Mouse (Mus musculus): ENCODE measurements at regions not wholly inside any gene's neighbourhood (a gene's known extent, or its start where the extent isn't known, plus 50 kb on each side); places are given as distances from the start of the nearest gene placed in this dataset.

DNA sequence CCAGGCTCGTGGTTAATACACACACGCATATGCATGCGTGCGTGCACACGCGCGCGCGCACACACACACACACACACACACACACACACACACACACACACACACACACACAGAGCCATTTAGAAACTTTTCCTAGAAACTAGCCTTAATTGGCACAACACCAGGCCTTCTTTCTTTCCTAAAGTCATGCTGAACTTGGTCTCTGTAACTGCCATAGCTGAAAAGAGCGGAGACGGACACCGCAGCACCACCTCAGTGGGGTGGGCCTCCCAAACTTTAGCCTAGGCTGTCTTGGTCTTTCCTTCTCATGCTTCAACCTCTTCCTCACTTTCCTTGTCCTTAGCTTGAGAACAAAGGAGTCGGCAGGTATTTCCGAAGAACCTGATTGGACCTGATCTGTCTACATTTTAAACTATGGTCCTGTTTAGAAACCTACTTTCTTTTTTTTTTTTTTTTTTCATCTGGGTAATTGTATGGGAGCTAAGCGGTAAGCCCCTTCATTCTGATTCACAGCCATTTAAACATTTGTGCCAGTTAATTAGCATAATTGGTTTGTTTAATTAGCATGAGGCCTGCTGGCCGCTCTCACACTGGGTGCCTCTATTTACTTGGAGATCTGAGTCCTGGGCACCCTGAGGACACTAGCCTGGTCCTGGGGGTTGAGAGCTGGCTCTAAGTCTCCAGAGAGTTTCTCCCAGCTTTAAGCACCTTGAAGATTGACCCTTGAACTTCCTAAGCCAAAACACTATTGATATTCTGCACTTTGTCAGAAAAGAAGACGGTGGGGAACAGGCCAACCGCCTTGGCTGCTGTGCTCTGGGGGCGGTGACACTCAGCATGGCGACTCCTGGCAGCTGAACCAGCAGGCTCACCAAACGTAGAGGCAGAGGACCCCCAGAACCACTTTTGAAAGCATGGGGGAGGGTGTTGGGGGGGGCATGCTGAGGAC, 269.7 kb upstream of the Irx3 start:
- DNase-seq (ENCODE audit: low read depth, low spot score) = no peak

- DNase-seq (ENCODE audit: low read depth, low spot score) = no peak
Observed at GRCm38 (mm10) chr8:92070704-92071103, 268.8 kb upstream of the Irx3 start.

DNA sequence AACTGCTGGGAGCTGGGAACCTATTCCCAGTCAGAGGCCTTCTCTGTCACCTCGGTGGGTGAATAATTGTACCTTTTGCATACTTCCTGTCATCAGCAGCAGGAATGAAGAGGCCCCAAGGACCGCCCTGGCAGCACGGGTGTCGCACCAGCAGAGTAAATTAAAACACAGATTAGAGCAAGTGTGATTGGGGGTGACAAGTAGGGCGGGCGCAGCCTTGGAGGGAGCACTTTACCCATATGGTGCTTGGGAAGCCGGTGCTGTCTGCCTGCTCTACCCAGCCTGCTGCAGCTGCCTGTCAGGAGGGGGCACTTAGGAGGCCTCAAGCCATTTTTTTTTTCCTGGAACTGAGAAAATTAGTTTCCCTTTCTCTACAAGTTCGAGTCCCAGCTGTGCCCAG, 264.6 kb upstream of the Irx3 start:
- no peak for DNase-seq (ENCODE audit: low read depth, low spot score)

- peak; percentile 35 for DNase-seq (ENCODE audit: low read depth, low spot score)
Observed at GRCm38 (mm10) chr8:92065554-92066239, 263.8 kb upstream of the Irx3 start.

DNA sequence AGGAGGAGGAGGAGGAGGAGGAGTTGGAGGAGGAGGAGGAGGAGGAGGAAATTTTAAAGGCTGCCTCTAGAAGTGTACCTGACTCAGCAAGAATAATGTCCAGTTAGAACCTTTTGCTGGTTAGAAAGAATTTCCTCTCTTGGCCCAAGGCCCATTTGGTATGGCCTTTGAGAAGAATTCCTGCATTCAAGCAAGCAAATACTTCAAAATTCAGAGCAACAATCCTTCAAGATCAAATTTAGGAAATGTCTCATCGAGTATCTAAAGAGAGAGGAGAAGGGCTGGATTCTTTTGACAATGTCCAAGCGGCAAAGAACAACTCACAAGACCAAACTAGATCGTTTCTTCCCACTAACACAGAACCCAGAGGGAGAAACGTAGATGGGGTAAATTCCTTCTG, 263.1 kb upstream of the Irx3 start:
- DNase-seq (ENCODE audit: low read depth, low spot score) = no peak

GRCm38 (mm10) chr8:92064175-92064821, 262.4 kb upstream of the Irx3 start:
- no peak for DNase-seq (ENCODE audit: low read depth, low spot score)

DNA sequence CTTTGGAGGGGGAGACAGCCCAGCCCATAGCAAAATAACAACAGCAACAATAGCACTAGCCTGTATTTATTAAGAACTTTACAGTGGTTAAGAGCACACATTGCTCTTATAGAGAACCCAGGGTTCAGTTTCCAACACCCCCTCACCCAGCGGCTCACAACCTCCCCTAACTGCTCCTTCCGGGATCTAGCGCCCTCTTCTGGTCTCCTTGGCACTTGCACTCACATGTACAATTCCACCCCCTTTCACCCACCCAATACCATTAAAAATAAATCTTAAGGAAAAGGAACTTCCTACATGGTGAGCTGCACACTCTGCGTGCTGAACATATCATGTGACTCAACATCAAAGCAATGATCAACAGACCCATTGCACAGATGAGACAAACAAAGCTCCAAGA, 261.5 kb upstream of the Irx3 start:
- no peak for DNase-seq (ENCODE audit: low read depth, low spot score)

DNA sequence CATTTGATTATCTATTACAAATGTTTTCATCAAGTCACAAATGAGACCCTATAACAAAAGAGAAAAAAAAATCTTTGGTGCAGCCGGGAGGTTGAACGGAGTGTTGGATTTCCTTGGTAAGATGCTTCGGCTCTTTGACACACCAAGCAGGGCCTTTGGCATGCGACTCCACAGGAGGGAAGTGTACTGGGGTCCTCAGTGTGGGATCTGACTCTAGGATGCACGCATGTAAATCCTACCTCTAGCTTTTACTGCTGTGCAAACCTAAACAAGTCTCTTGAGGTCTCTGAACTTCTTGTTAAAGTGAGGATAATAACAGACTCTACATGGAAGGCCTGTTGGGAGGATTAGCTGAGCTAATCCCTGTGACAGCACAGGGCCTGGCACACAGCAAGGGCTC, 257.6 kb upstream of the Irx3 start:
- no peak for DNase-seq (ENCODE audit: low read depth, low spot score)

DNA sequence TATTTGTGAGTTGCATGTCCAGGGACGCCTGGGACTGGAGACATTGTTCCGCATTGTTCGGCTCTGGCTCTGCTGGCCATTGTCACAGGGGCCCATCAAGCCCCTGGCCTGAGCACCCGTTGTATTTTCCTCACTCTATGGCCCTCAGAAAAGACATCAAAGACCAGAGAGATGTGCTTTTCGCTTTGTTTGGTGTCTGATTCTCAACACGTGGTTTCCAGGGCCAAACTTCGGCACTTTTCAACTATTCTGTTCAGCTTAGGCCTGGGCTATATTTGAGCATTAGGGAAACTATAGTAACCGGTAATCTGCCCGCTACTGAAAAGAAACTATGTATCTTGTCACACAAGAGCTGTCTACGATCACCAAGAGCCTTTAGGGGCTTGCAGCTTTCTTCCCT, 257.1 kb upstream of the Irx3 start:
- DNase-seq (ENCODE audit: low read depth, low spot score) = no peak

DNA sequence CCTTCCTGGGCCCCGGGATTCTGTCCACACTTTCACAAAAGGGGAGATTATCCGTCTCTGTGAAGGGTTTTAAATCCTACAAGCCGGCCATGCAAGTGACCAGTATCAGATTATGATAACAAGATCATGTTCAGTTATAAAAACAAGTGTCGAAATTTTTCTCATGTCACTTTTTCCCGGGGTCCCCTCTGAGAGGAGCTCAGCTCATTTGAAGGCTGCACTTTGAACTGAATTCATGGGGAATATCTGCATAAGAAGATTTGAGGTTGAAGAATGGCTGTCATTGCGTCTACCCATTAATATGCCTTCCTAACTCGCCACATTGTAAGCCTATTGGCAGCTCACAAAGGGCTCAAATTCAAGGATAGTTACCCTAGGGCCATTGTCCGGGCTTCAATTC, 256.0 kb upstream of the Irx3 start:
- DNase-seq (ENCODE audit: low read depth, low spot score) = no peak

DNA sequence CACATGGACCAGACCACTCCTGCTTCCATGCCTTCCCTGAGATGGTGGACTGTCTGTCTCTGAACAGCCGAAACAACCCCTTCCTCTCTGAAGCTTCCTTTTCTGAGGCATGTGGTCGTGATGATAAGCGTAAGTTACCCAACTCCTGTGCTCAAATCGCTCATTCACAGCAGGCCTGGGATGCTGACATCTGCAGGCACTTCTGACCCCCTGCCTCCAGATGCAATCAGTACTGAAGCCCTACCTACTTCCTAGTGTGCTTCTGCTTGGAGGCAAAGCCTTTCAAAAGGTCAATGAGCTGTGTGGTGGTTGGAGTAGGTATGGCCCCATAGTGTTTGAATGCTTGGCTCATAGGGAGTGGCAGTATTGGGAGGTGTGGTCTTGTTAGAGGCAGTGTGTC, 253.7 kb upstream of the Irx3 start:
- DNase-seq (ENCODE audit: low read depth, low spot score) = no peak

DNA sequence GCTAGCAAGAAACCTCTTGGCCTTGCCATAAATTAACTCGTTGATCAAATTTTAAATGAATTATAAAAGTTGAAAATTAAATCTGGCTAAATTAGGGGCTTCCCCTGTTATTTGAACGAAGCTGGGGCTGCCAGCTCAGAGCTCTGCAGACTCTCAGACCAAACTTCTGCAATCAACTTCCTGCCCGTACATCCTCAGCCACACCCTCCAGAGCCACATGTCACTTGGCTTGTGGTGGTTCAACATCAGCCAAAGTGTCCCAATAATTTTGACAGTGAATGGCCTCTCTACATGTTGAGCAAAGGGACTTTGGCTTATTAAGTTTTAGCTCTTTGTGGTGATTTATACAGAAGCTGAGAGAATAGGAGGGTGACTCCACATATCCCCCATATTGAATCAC, 242.8 kb upstream of the Irx3 start:
- DNase-seq (ENCODE audit: low read depth, low spot score) = no peak

DNA sequence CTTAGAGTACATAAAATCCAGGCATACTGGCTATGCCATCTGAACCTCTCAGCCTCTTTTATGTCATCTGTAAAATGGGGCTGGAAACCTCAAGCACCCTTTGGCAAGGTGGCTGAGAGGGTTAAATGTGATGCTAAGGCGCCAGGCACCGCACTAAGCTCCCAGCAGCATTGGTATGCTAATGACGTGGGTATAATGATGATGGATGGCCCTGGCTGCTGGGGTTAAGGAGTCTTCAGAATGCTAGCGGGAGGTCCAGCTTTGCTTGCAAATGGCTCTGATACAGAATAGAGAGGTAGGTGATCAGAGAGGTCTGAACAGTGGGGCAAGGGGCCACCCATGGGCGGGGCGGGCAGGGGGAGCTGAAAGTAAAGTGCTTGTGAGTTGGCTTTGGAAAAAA, 241.1 kb upstream of the Irx3 start:
- peak; percentile 48 for DNase-seq (ENCODE audit: low read depth, low spot score)

- DNase-seq (ENCODE audit: low read depth, low spot score) = no peak
Observed at GRCm38 (mm10) chr8:92029954-92030353, 228.1 kb upstream of the Irx3 start.

DNA sequence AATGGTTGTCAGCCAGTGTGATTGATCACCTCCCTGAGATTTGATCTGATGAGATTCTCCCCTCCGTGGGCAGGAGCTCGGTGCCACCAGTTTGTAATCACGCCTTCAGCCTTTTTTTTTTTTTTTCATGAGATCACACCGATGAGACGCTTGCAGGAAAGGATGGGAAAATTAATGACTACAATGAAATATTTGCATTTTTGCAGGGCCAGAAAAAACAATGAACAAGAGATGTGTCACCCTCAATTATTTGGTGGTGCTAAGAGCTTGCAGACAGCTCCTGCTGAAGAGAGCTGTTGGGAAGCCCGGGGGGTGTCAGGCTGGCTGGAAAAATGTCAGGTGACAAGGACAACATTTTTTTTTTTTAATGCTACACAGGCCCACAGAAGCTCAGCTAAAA, 227.6 kb upstream of the Irx3 start:
- DNase-seq (ENCODE audit: low read depth, low spot score) = no peak

- no peak for DNase-seq (ENCODE audit: low read depth, low spot score)
Observed at GRCm38 (mm10) chr8:92028308-92028707, 226.4 kb upstream of the Irx3 start.

DNA sequence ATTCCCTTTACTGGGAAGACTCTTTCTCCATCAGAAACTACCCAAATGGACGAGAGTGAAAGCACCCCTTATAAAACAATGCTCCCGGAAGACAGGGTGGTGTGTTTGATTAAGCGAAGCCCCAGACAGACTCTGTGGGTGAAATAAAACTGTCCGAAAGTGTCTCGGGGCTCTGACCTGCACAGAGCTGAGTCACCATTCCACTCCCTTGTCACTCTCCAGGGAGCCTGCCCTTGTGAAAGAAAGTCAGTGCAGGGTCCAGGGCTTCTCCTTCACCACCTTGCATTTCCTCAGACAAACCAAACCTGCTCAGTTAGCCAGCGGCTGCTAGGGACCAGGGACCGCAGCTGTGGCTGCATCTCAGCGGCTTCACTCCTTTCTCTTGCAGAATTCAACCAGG, 222.3 kb upstream of the Irx3 start:
- no peak for DNase-seq (ENCODE audit: low read depth, low spot score)

GRCm38 (mm10) chr8:92021521-92021920, 219.7 kb upstream of the Irx3 start:
- DNase-seq (ENCODE audit: low read depth, low spot score) = no peak

DNA sequence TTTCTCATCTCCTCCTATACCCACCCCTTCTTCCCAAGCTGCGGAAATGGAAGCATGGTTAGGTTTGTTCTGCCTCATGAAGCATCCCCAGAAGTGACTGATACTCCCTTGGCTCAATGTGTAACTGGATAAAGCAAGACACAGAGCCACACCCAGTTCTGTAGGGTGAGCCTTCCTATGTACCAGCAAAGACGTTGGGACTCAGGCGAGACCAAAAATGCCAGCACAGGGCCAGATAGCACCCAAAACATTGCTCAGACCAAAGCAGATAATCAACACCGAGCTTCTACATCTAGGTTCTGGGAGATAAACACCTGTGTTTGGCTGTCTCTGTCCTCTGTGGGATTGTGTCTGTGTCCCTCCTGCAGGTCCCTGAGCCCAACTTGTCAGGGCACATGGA, 212.8 kb upstream of the Irx3 start:
- DNase-seq (ENCODE audit: low read depth, low spot score) = no peak

- DNase-seq (ENCODE audit: low read depth, low spot score) = no peak
Observed at GRCm38 (mm10) chr8:92013183-92013582, 211.3 kb upstream of the Irx3 start.

DNA sequence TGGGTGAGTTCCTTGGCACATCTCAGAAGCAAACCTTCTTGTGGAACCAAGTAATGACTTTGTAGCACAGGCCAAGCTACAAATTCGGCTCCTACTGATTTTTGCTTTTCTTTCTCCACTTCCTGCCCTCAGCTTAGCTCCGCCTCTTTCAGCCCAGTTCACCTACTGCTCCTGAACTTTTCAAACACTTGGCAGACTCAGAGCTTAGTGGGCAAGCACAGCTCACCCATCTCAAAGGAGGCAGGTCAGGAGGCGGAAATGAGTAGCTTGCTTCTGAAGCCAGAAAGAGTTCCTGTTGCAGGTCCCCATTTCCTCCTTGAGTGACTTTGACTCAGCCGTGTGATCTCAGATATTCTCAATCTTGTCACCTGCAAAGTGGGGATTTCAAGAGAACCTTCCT, 208.5 kb upstream of the Irx3 start:
- DNase-seq (ENCODE audit: low read depth, low spot score) = no peak

Measured in forelimb bud, embryonic 11.5 days (tissue).